Mouse (Mus musculus) right cerebral cortex, postnatal 36 days (tissue): ENCODE results near the gene Taok1.

Source experiments
- DNase-seq, 2 experiments: peaks; one replicate each; pipeline ENCODE4 v3.0.0; 2022; ENCODE audit warnings: low spot score in 2 of 2, mixed read lengths in 1 of 2

Gene Taok1

DNA sequence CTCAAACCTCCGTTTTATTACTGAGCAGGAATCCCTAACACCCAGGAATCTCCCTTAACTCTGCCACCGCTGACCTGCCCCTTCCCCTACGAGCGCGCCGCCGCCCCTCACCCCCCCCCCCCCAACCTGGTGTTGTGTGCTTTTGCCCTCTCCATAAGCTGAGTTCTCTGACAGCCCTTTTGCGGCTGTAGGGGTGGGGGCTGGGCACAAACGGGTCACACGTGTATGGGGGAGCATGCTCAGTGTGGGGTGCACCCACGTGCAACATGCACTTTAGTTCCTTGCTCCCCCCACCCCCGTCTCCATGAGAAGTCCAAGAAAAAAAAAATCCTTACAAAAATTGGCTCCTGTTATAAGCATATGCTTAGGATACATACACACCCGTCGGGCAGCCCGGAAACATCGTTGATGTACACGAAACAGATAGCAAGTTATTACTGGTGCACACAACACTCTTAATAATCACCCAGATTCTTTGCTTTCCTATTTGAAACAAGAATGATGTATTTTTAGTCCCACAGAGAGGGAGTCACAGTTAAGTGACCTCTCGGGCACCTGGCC, 115.2 kb downstream of the Taok1 start:
- DNase-seq: peak; percentile 55 to 56

- peak; percentile 58 to 67 for DNase-seq
These were observed 115.9 kb downstream of the Taok1 start for GRCm38 (mm10) chr11:77491502-77492291.

GRCm38 (mm10) chr11:77491123-77491501, 116.5 kb downstream of the Taok1 start:
- DNase-seq: peak; percentile 84 to 87

- DNase-seq: no peak
These were observed 117.2 kb downstream of the Taok1 start for GRCm38 (mm10) chr11:77490451-77490850.

DNA sequence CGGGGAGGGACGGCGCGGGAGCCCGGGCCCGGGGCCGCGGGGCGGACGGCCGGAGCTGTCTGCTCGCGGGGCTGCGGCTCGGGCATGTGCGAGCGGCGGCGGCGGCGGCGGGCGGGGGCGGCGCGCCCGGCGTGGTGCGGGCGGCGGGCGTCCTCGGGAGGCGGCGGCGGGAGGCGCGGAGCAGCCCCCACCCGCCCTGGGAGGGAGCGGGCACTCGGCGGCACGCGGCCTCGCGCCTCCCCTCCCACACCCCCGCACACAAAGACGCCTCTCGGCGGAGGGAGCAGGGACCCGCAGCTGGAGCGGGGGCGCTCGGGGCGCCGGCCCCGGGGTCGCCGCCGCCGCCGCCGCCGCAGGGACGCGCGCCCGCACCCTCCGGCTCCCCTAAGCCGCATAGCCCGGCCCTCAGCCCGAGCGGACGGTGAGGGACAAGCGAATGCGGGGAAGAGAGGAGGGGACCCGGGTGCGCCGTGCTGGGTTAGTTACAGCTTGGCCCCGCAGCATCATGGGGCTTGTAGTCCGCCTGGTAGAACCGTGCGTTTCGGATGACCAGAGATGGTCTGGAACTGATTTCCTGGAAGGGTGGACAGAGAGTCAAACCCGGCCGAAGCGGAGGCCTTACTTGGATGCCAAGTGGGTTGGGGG, 117.9 kb downstream of the Taok1 start, which contains the start of gene Ankrd13b:
Gene Ankrd13b (minus strand): TSS at position 88 of the 645 bp plus-strand sequence.
- peak; percentile 72 to 82 for DNase-seq

DNA sequence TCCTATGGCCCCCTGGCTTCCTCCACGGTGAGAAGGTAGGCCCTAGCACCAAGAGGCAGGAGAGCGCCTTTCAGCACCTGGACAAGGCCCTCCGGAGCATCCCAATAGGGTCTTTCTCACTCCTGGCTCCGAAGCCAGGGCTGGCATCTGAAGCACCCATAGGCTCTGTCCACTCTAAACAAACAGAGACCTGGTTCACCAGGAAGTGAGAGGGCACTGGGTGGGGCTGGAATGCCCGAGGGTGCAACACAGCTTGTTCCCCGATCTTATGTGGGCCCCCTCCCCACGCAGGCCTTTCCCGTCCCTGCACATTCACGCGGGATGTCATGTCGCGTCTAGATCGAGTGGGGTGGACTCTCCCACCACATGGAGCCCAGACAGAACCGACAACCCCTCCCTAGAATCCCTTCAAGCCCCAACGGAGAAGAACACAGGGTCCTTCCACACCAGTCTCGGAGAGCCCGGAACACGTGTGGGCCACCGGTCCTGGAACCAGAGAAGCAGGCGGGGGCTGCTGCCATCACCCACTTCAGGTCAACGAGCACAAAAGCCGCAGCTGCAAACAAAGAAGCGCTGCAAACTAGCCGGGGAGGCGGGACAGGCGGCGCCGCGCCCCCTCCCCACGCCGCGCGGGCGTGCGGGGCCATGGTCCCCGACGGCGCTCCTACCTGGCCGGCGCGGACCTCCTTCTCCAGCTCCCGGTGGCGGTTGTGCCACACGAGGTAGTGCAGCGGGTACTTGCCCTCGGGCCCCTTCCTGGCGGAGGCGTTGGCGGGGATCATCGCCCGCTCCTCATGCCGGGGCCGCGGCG, 118.6 kb downstream of the Taok1 start:
- DNase-seq: no peak

GRCm38 (mm10) chr11:77486798-77487197, 120.8 kb downstream of the Taok1 start:
- DNase-seq: no peak

DNA sequence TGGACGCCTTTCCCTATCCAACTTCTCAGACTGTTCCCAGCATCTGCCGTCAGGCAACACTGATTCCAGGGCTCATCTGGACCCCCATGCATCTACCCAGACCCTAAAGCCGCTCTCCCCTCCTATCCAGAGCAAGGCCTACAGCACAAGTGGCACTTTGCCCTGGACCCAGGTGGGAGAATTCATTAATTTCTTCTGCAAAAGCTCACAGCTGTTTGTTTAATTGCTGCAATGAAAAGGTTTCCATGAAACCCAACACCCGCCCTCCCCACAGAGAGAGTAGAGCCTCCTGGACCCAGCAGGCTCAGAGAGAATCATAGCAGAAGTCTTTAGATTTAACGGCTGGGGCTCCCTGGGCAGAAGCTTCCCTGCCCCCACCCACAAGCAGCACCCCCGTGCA, 122.4 kb downstream of the Taok1 start:
- DNase-seq: no peak

- no peak for DNase-seq
These were observed 123.9 kb downstream of the Taok1 start for GRCm38 (mm10) chr11:77483510-77484255.

- no peak for DNase-seq
These were observed 124.6 kb downstream of the Taok1 start for GRCm38 (mm10) chr11:77483043-77483442.
